In the genomic region with DNA sequence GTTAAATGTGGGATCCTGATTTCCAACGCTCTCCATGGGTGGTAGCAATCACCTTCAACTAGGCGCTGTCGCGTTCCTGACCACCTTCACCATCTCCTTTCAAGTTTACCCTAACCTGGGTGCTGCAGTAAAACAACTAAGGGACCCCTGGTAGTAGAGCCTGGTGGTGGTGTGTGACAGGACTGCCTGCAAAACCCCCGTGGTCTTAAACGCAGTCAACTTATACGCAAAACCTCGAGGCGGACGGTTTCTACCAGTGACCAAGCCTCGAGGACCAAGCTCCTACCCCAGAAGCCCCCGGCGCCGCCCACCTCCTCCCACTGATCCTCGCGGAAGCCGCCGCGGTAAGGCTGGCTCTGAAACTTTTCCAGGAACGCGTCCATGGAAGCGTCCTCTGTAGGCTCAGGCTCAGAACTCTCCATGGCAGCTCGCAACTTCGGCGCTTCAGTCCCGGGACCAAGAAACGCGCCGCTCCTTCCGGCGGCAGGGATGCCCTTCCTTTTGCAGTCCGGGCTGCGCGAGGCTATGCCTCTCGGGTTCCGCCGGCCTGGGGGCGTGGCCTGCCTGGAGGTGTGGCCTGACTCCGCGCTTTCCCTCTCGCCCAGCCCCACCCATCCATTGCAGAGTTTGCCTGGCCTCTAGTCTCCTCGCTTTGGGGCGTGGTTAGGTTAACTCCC, we compare ENCODE assay signal across 7 mouse cellular contexts. TPM values are rescaled to one million over a fixed set of nuclear protein-coding genes. Genes with fewer than 3 reads are reported as not detected.
DNase-seq lines count a peak whose midpoint lies in the region; ATAC-seq lines count a peak whose summit lies in the region.

A gene (minus strand): TSS at position 503 of the 677 bp plus-strand sequence.

- ATAC-seq in embryonic facial prominence, embryonic 11.5 days (replicated peaks; ENCODE audit: insufficient number of reproducible peaks, low FRiP score, low TSS enrichment, low read depth): peak; percentile 95
- ATAC-seq in granulocyte monocyte progenitor cell, adult 5-6 weeks (replicated peaks; ENCODE audit: poor library complexity, severe bottlenecking): peak; percentile 99
- ATAC-seq in midbrain, embryonic 13.5 days: peak; percentile 97

- H3K27me3 ChIP-seq in embryonic facial prominence, embryonic 11.5 days (ENCODE audit: control insufficient read depth, insufficient read depth, low read length): no peaks in the 10 kb centered on the region
- H3K27me3 ChIP-seq in limb, embryonic 10.5 days (ENCODE audit: low read depth, poor library complexity, severe bottlenecking): no peaks in the 10 kb centered on the region
- no peaks in the 10 kb centered on the region for H3K27me3 ChIP-seq in midbrain, embryonic 13.5 days

- peak; percentile 96 for DNase-seq in adrenal gland, postnatal 14 days
- peak; percentile 95 for DNase-seq in embryonic facial prominence, embryonic 11.5 days (ENCODE audit: low spot score)
- peak; percentile 83 for DNase-seq in kidney, adult 11 months
- DNase-seq in limb, embryonic 10.5 days (ENCODE audit: low spot score): peak; percentile 99
- DNase-seq in spleen, adult 12 weeks (ENCODE audit: low spot score): peak; percentile 95

- peak within 1 kb of the TSS; percentile 90 for H3K9ac ChIP-seq in embryonic facial prominence, embryonic 11.5 days (replicated peaks; ENCODE audit: low read length)
- peak within 1 kb of the TSS; percentile 80 for H3K9ac ChIP-seq in midbrain, embryonic 13.5 days (replicated peaks)

- peaks cover 2% of the 10 kb centered on the region; the same call in 1 of the 2 replicates for H3K36me3 ChIP-seq in embryonic facial prominence, embryonic 11.5 days (replicated peaks; ENCODE audit: control insufficient read depth, insufficient read depth, low read depth, low read length)
- peaks cover 38% of the 10 kb centered on the region for H3K36me3 ChIP-seq in limb, embryonic 10.5 days
- H3K36me3 ChIP-seq in midbrain, embryonic 13.5 days: peaks cover 35% of the 10 kb centered on the region

- H3K4me1 ChIP-seq in embryonic facial prominence, embryonic 11.5 days (ENCODE audit: control insufficient read depth, insufficient read depth, low read length): no peaks in the 10 kb centered on the region
- peaks cover 6% of the 10 kb centered on the region for H3K4me1 ChIP-seq in limb, embryonic 10.5 days
- peaks cover 12% of the 10 kb centered on the region for H3K4me1 ChIP-seq in midbrain, embryonic 13.5 days (replicated peaks)

- no peak within 1 kb of the TSS; the same call in 1 of the 2 replicates for H3K27ac ChIP-seq in embryonic facial prominence, embryonic 11.5 days (replicated peaks; ENCODE audit: low read depth, low read length)
- H3K27ac ChIP-seq in limb, embryonic 10.5 days: peak within 1 kb of the TSS; percentile 82
- no peak within 1 kb of the TSS for H3K27ac ChIP-seq in midbrain, embryonic 13.5 days

- H3K4me3 ChIP-seq in embryonic facial prominence, embryonic 11.5 days (ENCODE audit: low read depth, low read length): peak within 1 kb of the TSS; percentile 88
- peak within 1 kb of the TSS; percentile 82 for H3K4me3 ChIP-seq in limb, embryonic 10.5 days
- H3K4me3 ChIP-seq in midbrain, embryonic 13.5 days (replicated peaks): peak within 1 kb of the TSS; percentile 75

- no peaks in the 10 kb centered on the region for H3K9me3 ChIP-seq in embryonic facial prominence, embryonic 11.5 days (replicated peaks; ENCODE audit: control insufficient read depth, low read length)
- H3K9me3 ChIP-seq in limb, embryonic 10.5 days (replicated peaks): no peaks in the 10 kb centered on the region
- H3K9me3 ChIP-seq in midbrain, embryonic 13.5 days: no peaks in the 10 kb centered on the region

- WGBS in embryonic facial prominence, embryonic 11.5 days: under 1% methylated on average over 43 of the region's 43 CpGs
- under 1% methylated on average over 43 of the region's 43 CpGs for WGBS in limb, embryonic 10.5 days
- under 1% methylated on average over 43 of the region's 43 CpGs for WGBS in midbrain, embryonic 13.5 days

- peak within 1 kb of the TSS; percentile 78 for H3K4me2 ChIP-seq in embryonic facial prominence, embryonic 11.5 days (ENCODE audit: low read depth, low read length)
- H3K4me2 ChIP-seq in midbrain, embryonic 13.5 days (replicated peaks): peak within 1 kb of the TSS; percentile 83

RNA-seq across cellular contexts. Expression of the gene that starts here (rescaled TPM):
- total RNA-seq in adrenal gland, postnatal 14 days (2021): 26.0 and 30.3 TPM in 2 replicates
- 97.2 and 99.0 TPM in 2 replicates for polyA plus RNA-seq in embryonic facial prominence, embryonic 11.5 days (2014; fragmentation: Nextera tagmentation; extraction: Ambion mirVana)
- 32.9 and 48.9 TPM in 2 replicates for total RNA-seq in granulocyte monocyte progenitor cell, adult 5-6 weeks (2014; fragmentation: Nextera tagmentation)
- total RNA-seq in granulocyte monocyte progenitor cell, adult 5-6 weeks (2017): 31.5 and 32.6 TPM in 2 replicates
- 110 and 132 TPM in 2 replicates for polyA plus RNA-seq in limb, embryonic 10.5 days (2016; fragmentation: Nextera tagmentation; extraction: Ambion mirVana)
- polyA plus RNA-seq in midbrain, embryonic 13.5 days (2015; fragmentation: Nextera tagmentation; extraction: Ambion mirVana): 118 and 119 TPM in 2 replicates
